Mouse (Mus musculus) layer of hippocampus, postnatal 25 days (tissue): ENCODE results near the gene Cdan1. TPM values are rescaled to one million over a fixed set of nuclear protein-coding genes. Genes with fewer than 3 reads are reported as not detected.
A peak's percentile ranks its signal among the peaks of the same experiment; 100 is the strongest.
"Not testable (repeated sequence)": the region's sequence is repeated elsewhere in the genome, so short reads cannot be mapped to it uniquely, and the experiment has no call there.

Source experiments
- DNase-seq, 2 experiments: peaks; one replicate each; pipeline ENCODE4 v3.0.0; 2022; ENCODE audit warnings: mixed read lengths in 2 of 2, low spot score in 1 of 2; ENCODE audit errors: extremely low spot score in 1 of 2
- total RNA-seq, 2 experiments: library from RNA; stranded (reverse); gene quantifications; 2 replicates each; pipeline ENCODE4 v1.2.3; 2021

Cdan1 gene
- total RNA-seq, 2 experiments from 2014 or later, result 22.8 to 31.9 TPM

DNA sequence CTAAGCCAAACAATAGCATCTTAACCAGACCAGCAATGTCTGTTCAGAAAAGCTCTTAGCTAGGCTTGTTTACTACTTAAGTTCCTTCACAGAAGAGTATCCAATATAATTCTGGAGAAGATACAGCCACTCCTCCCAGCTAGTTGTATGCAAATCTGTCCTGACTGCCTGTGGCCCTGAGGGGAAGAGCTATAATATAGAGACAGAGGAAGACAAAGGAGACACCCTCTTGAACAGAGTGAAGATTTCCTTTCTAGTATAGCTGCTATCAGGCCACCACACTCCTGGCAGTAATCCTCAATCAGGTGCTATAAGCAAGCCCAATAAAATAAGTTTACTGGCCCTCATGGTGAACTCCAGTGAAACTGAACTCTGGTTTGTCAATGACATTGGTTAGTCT, 88.0 kb downstream of the Cdan1 start:
- no peak for DNase-seq

GRCm38 (mm10) chr2:120748041-120748440, 101.9 kb downstream of the Cdan1 start:
- no peak for DNase-seq

DNA sequence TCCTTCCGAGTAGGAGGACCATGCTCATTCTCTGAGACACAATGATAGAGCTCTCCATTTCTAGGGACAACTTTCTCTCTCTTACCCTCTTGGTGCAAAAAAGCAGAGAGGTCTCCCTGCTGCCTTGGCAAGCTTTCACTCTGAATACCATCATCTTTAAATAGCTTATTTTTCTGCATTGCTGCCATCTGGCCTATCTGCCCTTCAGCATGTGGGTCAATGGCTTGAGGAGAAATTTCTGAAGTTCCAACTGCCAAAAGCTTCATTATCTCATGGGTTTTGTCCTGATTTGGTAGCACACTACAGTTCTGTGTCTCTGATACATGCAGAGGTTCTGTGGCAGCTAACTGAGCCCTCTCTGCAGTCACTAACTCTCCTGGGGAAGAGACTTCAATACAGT, 104.4 kb downstream of the Cdan1 start:
- no peak for DNase-seq

DNA sequence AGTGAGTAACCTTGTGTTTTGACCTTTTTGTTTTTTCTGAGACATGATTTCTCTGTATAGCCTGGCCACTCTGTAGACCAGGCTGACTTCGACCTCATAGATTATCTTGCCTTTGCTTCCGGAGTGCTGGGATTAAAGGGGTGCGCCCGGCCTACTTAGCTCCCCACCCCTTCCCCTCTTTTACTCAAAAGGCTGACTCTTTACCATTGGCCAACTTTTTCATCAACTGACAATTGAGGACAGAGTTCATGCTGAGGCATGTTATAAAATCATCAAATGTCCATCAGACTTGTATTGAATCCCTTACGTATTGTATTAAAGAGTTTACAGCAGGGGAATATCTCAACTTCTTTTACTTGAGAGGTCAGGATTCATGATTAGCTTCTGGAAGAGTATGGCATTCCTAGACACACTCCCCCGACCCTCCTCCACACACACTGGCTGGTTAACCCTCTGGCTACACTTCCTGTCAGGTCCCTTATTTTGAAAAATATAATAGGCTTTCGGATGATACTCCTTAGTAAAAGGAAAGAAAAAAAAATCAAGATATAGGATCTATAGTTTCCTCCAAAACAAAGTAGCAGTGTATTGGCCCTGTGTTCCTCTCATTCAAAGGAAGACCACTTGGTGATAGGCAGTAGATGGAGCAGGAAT, 117.9 kb downstream of the Cdan1 start:
- no peak for DNase-seq

DNA sequence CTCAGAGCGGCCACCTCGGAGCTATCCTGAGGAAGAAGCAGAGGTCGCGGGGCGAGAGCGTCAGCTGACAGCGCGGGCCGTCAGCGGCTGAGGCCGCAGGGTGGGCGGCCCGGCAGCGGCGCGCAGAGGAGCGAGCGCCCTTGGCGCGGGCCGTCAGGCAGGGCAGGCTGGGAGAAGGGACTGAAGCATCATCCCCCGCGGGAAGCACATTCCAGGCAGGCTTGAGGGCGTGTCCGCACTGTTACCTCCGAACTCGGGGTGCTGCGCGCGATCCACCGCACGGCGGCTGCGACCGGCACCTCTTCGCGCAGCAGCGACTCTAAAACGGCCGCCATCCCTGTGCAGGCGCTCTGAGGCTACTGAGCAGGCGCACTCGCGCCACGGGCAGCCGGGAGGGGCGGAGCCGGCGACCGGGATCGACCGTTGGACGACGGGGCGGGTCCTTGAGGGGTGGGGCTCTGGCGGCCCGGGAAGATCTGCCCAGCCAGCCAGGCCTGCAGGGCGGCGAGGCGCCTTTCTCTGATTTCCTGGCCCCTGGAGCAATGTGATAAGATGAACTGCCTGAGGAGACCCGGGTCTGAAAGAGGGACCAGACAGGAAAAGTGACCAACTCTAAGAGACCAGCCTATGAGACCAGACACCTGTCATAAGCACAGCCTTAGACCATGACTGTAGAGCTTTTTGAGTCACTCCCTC, 118.6 kb downstream of the Cdan1 start:
- DNase-seq, result peak; percentile 78 to 80

- DNase-seq, result peak in 1 of 2 experiments; percentile 16
These were observed 119.2 kb downstream of the Cdan1 start for GRCm38 (mm10) chr2:120730639-120731166.

GRCm38 (mm10) chr2:120729775-120730585, 119.9 kb downstream of the Cdan1 start:
- peak in 1 of 2 experiments; percentile 16 for DNase-seq

- DNase-seq, result no peak
These were observed 125.8 kb downstream of the Cdan1 start for GRCm38 (mm10) chr2:120724176-120724575.

DNA sequence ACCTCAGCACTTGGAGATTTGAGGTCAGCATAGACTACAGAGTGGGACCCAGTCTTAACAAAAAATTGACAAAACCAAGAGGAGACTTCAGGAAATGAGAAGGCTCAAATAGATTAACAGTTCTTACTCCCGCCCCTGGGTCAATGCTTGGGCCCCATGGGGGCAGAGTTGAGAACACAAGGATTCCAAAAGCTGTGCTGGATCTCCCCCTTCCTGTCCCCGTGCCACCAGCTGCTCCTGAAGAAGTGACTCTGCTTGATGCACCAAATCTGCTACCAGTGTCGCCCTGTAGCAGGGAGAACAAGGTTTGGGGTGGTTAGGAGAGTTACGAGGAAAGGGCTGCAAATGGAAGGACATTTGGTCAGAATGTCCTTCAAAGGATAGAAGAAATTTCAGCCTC, 126.3 kb downstream of the Cdan1 start:
- DNase-seq, result no peak

- no peak for DNase-seq
These were observed 127.4 kb downstream of the Cdan1 start for GRCm38 (mm10) chr2:120722491-120722890.

DNA sequence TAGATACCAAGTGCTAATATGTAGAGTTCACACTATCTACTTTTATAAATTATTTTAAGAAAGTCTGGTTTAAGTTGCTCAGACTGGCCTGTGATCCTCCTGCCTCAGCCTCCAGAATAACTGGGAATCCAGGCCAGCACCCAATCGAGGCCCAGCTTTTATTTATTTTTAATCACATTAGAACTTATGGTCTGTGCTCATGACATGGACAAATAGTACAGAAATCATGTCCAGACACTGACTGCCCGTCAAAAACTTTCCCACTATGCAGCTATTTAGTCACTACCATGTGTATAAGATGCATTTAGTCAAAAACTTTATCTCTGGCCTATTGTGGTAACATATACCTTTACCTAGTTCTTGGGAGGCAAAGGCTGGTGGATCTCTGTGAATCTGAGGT, 128.0 kb downstream of the Cdan1 start:
- no peak for DNase-seq

GRCm38 (mm10) chr2:120720821-120721220, 129.1 kb downstream of the Cdan1 start:
- no peak for DNase-seq

DNA sequence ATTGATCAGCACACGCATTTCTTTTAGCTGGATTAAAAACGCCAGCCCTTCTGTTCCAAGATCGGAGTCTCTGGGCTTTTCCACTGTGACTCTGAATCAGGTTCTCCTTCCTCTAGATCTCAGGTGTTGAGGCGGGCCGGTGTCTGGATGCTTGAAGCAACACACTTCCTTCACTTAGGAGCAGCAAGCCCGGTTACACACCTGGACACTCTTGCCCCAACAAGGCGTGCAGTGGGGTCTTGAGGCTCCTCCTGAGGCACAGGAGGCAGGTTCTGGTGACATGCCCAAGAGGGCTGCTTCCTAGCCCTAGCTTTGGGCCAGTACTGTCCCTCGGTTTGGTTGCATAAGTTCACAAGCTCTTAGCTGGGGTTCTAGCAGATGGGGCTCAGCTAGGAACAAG, 131.4 kb downstream of the Cdan1 start:
- DNase-seq, result no peak

- no peak for DNase-seq
These were observed 136.5 kb downstream of the Cdan1 start for GRCm38 (mm10) chr2:120713441-120713840.

GRCm38 (mm10) chr2:120710948-120711347, 139.0 kb downstream of the Cdan1 start:
- no peak for DNase-seq

DNA sequence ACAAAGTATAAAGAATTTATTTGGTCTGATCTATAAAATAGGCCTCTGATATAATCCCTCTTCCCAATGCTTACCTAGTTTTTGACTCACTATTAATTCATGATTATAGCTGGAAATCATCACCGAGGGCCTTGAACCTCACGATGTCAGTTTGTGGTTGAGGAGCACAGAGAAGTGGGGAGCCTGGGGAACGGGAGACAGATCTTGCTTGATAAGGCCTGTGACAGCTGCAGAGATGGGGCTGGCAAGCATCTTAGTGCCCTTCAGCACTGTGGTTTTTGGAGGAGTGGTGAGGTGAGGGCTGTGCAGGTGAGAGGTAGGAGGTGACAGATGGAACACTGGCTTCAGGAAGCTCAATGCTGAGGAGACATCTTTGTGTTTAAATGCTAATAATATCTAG, 139.8 kb downstream of the Cdan1 start:
- no peak for DNase-seq

DNA sequence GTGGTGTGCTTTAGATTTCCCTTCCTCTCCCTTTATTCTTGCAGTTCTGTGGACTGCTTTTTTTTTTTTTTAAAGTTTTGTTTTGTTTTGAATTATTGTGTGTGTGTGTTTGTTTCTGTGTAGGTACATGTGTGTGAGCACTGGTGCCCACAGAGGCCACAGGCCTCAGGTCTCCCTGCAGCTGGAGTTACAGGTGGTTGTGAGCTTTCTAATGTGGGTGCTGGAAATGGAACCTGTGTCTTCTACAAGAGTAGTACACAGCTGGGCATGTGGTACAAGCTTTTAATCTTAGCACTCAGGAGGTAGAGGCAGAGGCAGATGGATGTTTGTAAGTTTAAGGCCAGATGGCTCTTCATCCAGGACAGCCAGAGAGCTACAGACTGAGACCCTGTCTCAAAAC, 142.9 kb downstream of the Cdan1 start:
- DNase-seq, result no peak

- DNase-seq, result no peak
These were observed 147.3 kb downstream of the Cdan1 start for GRCm38 (mm10) chr2:120702675-120703074.

GRCm38 (mm10) chr2:120700379-120700885, 149.5 kb downstream of the Cdan1 start:
- no peak for DNase-seq

DNA sequence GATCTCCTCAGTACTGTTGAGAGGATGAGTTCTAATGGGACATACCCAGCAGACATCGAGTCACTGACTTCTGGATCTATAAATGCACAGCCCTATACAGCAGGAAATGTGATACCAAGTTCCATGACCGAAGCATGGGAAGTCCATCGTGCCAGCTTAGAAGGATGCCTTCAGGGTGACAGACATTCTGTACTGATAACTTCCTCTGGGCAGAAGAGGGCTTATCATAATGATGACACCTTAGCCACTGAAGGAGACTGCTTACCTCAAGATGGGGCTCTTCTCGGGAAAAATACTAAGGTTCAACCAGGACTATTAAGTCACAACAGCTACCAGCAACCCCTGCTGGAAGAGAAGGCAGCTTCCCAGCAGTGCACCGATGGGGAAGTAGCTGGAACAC, 152.2 kb downstream of the Cdan1 start:
- DNase-seq, result no peak

GRCm38 (mm10) chr2:120681151-120681550, 168.8 kb downstream of the Cdan1 start:
- DNase-seq, result not testable (repeated sequence)
